Mouse (Mus musculus) intestine, embryonic 15.5 days (tissue): ENCODE measurements at regions not wholly inside any gene's neighbourhood (a gene's known extent, or its start where the extent isn't known, plus 50 kb on each side); places are given as distances from the start of the nearest gene placed in this dataset.
A peak's percentile ranks its signal among the peaks of the same experiment; 100 is the strongest.
"Not testable (repeated sequence)": the region's sequence is repeated elsewhere in the genome, so short reads cannot be mapped to it uniquely, and the experiment has no call there.

Source experiments
- ATAC-seq: fragments of 200-750 bp; cut with Nextera tagmentation; 2 replicates; pipeline ENCODE4 v1.8.0; 2017; ENCODE audit warnings: moderate TSS enrichment, moderate library complexity
- H3K27ac ChIP-seq: fragments of 300-500 bp; sonication (generic); 2 replicates; pipeline ENCODE4 v1.5.1; 2015; ENCODE audit warnings: mild to moderate bottlenecking, inconsistent platforms
- H3K27me3 ChIP-seq: fragments of 300-500 bp; sonication (generic); replicated peaks from 2 replicates; pipeline ENCODE4 v1.6.1; 2015; ENCODE audit warnings: inconsistent platforms
- H3K36me3 ChIP-seq: fragments of 300-500 bp; sonication (generic); 2 replicates; pipeline ENCODE4 v1.6.1; 2015; ENCODE audit warnings: inconsistent platforms
- H3K4me1 ChIP-seq: fragments of 300-500 bp; sonication (generic); replicated peaks from 2 replicates; pipeline ENCODE4 v1.6.1; 2015; ENCODE audit warnings: inconsistent platforms
- H3K4me2 ChIP-seq: fragments of 300-500 bp; sonication (generic); replicated peaks from 2 replicates; pipeline ENCODE4 v1.6.1; 2015; ENCODE audit warnings: mild to moderate bottlenecking, inconsistent platforms
- H3K4me3 ChIP-seq: fragments of 300-500 bp; sonication (generic); replicated peaks from 2 replicates; pipeline ENCODE4 v1.5.1; 2015; ENCODE audit warnings: inconsistent platforms
- H3K9ac ChIP-seq: fragments of 300-500 bp; sonication (generic); 2 replicates; pipeline ENCODE4 v1.6.1; 2015; ENCODE audit warnings: inconsistent platforms
- H3K9me3 ChIP-seq: fragments of 300-500 bp; sonication (generic); 2 replicates; pipeline ENCODE4 v1.6.1; 2016; ENCODE audit warnings: inconsistent platforms
- WGBS: fragments of 180-500 bp; shearing (Covaris S2); methylation state at CpG from one replicate; pipeline ENCODE4 v1.1.7; 2015; 5-methylcytosine and 5-hydroxymethylcytosine counted together

DNA sequence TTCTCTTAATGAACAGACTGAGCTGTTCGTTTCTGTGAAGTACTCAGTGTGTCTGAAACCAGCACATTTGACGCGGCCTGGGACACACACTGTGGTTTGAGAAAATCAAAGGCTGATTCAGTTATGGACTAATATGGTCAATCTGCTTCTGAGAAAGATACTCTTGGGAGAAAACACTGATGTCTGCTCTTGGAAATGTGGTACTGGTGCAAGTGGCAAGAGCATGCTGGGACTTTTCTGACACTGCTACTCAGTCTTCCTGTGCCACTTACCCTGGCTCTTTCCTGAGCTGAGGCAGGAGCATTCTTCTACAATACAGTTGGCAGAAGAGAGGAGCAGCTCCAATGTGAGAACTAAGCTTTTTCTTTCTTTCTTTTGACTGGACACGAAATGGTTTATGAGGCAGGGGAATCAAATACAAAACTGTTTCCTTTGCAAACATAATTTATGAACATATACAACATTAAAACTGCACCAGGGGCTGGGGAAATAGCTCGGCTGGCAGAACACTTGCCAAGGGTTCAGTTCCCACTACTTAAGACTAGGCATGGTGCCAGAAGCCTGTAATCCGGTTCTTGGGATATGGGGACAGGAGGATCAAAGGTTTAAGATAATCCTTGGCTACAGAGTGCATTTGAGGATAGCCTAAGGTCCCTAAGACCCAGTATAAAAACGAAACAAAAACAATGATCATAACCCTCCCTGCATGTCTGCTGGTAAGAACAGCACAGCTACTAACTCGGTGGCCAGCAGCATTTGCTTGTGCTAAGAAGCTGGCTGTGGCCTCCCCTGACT lies 173.7 kb upstream of the Klf14 start:
- ATAC-seq: no peak
- H3K36me3 ChIP-seq: no peaks in the 10 kb centered on the region
- 63% methylated on average over 8 of the region's 8 CpGs for WGBS
- no peak overlapping the region for H3K27ac ChIP-seq
- H3K9me3 ChIP-seq: no peaks in the 10 kb centered on the region
- H3K4me2 ChIP-seq: no peak overlapping the region
- H3K4me1 ChIP-seq: peaks cover 2% of the 10 kb centered on the region
- no peak overlapping the region for H3K4me3 ChIP-seq
- H3K9ac ChIP-seq: no peak overlapping the region
- no peaks in the 10 kb centered on the region for H3K27me3 ChIP-seq

GRCm38 (mm10) chr6:31133896-31134735 lies 175.2 kb upstream of the Klf14 start:
- ATAC-seq: no peak
- H3K27ac ChIP-seq: no peak overlapping the region
- 74% methylated on average over 11 of the region's 11 CpGs for WGBS

GRCm38 (mm10) chr6:31134736-31135077 lies 175.8 kb upstream of the Klf14 start:
- Histone ChIP-seq H3K36me3 (no peaks in the 10 kb centered on the region), H3K4me1 (peaks cover 2% of the 10 kb centered on the region), H3K27ac (no peak overlapping the region), H3K9ac (no peak overlapping the region), H3K4me3 (no peak overlapping the region), H3K27me3 (no peaks in the 10 kb centered on the region), H3K4me2 (no peak overlapping the region), H3K9me3 (no peaks in the 10 kb centered on the region)
- 79% methylated on average over 8 of the region's 8 CpGs for WGBS
- ATAC-seq: no peak

More at GRCm38 (mm10) chr6:31133896-31134735, 175.2 kb upstream of the Klf14 start:
- H3K9ac ChIP-seq: no peak overlapping the region
- peaks cover 2% of the 10 kb centered on the region for H3K4me1 ChIP-seq
- no peak overlapping the region for H3K4me2 ChIP-seq
- H3K36me3 ChIP-seq: no peaks in the 10 kb centered on the region
- H3K27me3 ChIP-seq: no peaks in the 10 kb centered on the region
- H3K4me3 ChIP-seq: no peak overlapping the region
- H3K9me3 ChIP-seq: no peaks in the 10 kb centered on the region

GRCm38 (mm10) chr6:31135580-31135979 lies 176.7 kb upstream of the Klf14 start:
- no peaks in the 10 kb centered on the region for H3K36me3 ChIP-seq
- no peak overlapping the region for H3K9ac ChIP-seq
- no peaks in the 10 kb centered on the region for H3K27me3 ChIP-seq
- 81% methylated on average over 6 of the region's 6 CpGs for WGBS
- no peaks in the 10 kb centered on the region for H3K9me3 ChIP-seq
- H3K4me2 ChIP-seq: no peak overlapping the region
- H3K27ac ChIP-seq: no peak overlapping the region
- H3K4me1 ChIP-seq: no peaks in the 10 kb centered on the region; the same call in 1 of the 2 replicates
- H3K4me3 ChIP-seq: no peak overlapping the region
- ATAC-seq: no peak

GRCm38 (mm10) chr6:31136895-31137294 lies 178.0 kb upstream of the Klf14 start:
- no peaks in the 10 kb centered on the region for H3K36me3 ChIP-seq
- H3K9me3 ChIP-seq: no peaks in the 10 kb centered on the region
- ATAC-seq: 0 out of 2 replicates have a peak, but pooled peaks have one; percentile 28
- no peak overlapping the region for H3K4me3 ChIP-seq
- WGBS: 59% methylated on average over 4 of the region's 4 CpGs
- no peak overlapping the region for H3K27ac ChIP-seq
- no peaks in the 10 kb centered on the region for H3K4me1 ChIP-seq
- H3K4me2 ChIP-seq: no peak overlapping the region
- no peak overlapping the region for H3K9ac ChIP-seq
- H3K27me3 ChIP-seq: no peaks in the 10 kb centered on the region

DNA sequence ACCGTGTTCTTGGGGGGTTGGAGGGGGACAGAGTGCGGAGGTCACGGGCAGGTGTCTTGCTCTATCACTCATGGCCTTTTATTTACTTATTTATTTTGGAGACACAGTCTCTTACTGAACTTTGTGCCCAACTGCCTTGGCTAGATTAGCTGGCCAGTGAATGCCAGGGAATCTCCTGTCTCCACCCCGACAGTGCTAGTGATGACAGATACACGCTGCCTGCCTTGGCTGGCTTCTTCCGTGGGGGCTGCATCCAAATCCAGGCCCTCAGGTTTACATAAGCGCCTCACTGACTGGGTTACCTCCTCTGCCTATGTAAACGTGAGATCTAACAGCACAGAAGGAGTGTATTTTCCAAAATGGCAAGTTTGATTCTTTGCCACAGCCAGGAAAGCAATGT lies 178.5 kb upstream of the Klf14 start:
- Histone ChIP-seq H3K36me3 (no peaks in the 10 kb centered on the region), H3K27me3 (no peaks in the 10 kb centered on the region), H3K9ac (no peak overlapping the region), H3K27ac (no peak overlapping the region), H3K4me1 (no peaks in the 10 kb centered on the region), H3K4me3 (no peak overlapping the region), H3K9me3 (no peaks in the 10 kb centered on the region), H3K4me2 (no peak overlapping the region)
- no peak for ATAC-seq
- WGBS: 68% methylated on average over 8 of the region's 8 CpGs

GRCm38 (mm10) chr6:31140000-31140399 lies 181.1 kb upstream of the Klf14 start:
- Histone ChIP-seq H3K4me2 (no peak overlapping the region), H3K27ac (no peak overlapping the region), H3K27me3 (no peaks in the 10 kb centered on the region), H3K4me3 (no peak overlapping the region), H3K9me3 (no peaks in the 10 kb centered on the region), H3K4me1 (no peaks in the 10 kb centered on the region), H3K9ac (no peak overlapping the region), H3K36me3 (no peaks in the 10 kb centered on the region)
- WGBS: 91% methylated on average over 9 of the region's 9 CpGs
- no peak for ATAC-seq

DNA sequence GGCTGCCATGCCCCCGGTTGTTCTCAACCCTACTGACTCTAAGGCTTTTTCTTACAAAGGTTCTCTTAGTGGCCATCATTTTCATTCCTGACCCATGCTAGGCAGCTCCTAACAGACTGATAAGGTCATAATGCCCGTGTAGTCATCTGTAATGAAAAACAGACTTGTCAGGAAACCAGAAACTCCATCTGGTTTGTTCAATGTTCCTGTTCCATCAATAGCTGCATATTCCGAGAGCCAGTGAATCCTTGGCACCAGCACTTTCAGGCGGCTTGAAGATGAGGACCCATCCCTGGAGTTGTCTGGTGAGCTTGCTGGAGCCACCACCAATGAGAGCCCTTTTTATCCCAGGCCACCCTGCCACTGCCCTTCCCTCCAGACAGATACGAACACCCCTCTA lies 181.7 kb upstream of the Klf14 start:
- no peak for ATAC-seq
- WGBS: 86% methylated on average over 5 of the region's 5 CpGs
- Histone ChIP-seq H3K9ac (no peak overlapping the region), H3K9me3 (no peaks in the 10 kb centered on the region), H3K4me1 (no peaks in the 10 kb centered on the region), H3K4me3 (no peak overlapping the region), H3K27me3 (no peaks in the 10 kb centered on the region), H3K27ac (no peak overlapping the region), H3K4me2 (no peak overlapping the region), H3K36me3 (no peaks in the 10 kb centered on the region)

DNA sequence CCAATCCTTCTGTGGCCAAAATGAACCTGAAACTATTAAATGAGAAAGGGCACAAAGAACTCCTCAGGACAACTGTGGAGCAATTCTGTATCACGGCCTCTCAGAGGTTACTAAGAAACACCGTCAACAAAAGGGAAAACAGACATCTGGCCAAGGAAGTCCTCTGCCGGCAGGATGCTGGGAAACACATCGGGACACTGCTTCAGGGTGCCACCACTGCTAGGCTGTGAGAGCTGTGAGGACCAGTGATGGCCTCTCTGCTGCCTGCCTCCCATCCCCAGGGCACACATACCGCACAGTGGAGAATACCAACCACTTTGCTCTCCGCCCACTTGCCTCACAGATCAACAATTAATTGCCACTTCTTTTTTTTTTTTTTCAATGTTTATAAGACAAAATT lies 182.6 kb upstream of the Klf14 start:
- no peak overlapping the region for H3K4me3 ChIP-seq
- H3K9me3 ChIP-seq: no peaks in the 10 kb centered on the region
- no peaks in the 10 kb centered on the region for H3K27me3 ChIP-seq
- no peaks in the 10 kb centered on the region for H3K4me1 ChIP-seq
- H3K4me2 ChIP-seq: no peak overlapping the region
- ATAC-seq: no peak
- no peak overlapping the region for H3K9ac ChIP-seq
- H3K36me3 ChIP-seq: no peaks in the 10 kb centered on the region
- WGBS: 73% methylated on average over 6 of the region's 6 CpGs
- no peak overlapping the region for H3K27ac ChIP-seq

DNA sequence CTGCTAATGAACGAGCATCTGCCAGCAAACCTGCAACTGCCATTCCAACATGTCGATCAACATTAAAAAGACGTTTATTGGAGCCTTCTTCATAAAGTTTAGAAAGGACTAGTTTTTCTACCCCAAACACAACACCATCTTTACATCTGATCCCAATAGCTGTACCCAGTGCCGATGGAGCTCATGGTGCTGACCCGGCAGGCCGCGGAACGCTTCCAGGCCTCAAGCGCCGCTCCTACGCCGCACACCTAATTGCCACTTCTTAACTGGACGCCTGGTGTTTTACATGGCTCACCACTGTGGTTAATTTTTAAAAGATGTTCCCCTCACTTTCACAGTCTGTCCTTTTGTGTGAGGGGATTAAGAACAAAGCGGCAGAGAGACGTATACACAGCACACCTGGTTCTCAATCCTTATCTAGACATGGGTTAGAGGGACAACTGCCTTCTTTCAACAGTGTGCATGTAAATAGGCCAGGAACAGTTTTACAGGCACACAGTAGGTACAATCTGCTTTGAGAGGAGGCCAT lies 183.7 kb upstream of the Klf14 start:
- H3K36me3 ChIP-seq, H3K9me3 ChIP-seq, H3K4me1 ChIP-seq, H3K4me3 ChIP-seq, H3K27me3 ChIP-seq, H3K4me2 ChIP-seq, H3K9ac ChIP-seq, H3K27ac ChIP-seq, ATAC-seq: not testable (repeated sequence)
- WGBS: 93% methylated on average over 15 of the region's 15 CpGs

DNA sequence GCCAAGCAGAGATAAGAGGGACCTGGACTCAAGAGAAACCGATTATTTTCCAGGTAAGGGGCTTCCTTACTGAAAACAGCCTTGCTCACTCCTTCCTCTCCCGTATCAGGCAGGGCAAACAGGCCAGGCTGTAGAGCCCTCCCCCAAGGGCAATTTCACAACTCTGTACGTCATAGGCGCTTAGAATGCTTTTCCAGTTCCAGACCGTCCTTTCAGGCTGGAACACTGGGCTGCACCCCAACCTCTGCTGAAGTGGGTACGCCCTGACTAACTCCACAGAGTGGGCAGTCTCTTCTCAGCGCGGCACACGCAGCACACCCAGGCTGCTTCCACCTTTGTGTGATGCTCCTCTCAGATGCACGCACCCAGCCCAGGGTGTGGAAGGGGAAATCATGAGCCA lies 186.8 kb upstream of the Klf14 start:
- Histone ChIP-seq H3K4me3 (no peak overlapping the region), H3K9me3 (no peaks in the 10 kb centered on the region), H3K27ac (no peak overlapping the region), H3K36me3 (no peaks in the 10 kb centered on the region), H3K27me3 (no peaks in the 10 kb centered on the region), H3K4me2 (no peak overlapping the region), H3K4me1 (no peaks in the 10 kb centered on the region), H3K9ac (no peak overlapping the region)
- peak; percentile 57 for ATAC-seq
- WGBS: 58% methylated on average over 10 of the region's 10 CpGs

GRCm38 (mm10) chr6:31146779-31147178 lies 187.9 kb upstream of the Klf14 start:
- 0 out of 2 replicates have a peak, but pooled peaks have one; percentile 19 for ATAC-seq
- Histone ChIP-seq H3K36me3 (no peaks in the 10 kb centered on the region), H3K9me3 (no peaks in the 10 kb centered on the region), H3K27me3 (no peaks in the 10 kb centered on the region), H3K4me3 (no peak overlapping the region), H3K9ac (no peak overlapping the region), H3K27ac (no peak overlapping the region), H3K4me2 (no peak overlapping the region), H3K4me1 (no peaks in the 10 kb centered on the region)
- 57% methylated on average over 5 of the region's 5 CpGs for WGBS
